In the genomic region with DNA sequence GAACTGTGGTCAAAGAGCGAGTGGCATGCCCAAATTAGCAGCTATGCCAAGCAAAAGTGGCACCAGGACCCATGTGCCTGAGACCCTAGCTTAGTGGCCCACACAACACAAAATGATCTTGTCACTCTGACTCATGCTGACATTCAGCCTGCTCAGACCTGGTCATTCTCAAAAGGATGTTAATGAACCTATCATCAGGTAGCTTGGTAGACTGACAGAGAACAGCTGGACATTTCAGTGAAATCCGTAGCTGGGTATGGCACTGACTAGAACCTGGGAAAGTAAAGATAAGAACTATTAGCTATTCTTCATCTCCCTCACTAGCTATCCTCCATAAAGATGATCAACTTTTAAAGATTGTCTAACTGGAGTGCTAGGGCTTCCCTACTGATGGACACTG, we compare ENCODE assay signal across 34 mouse cellular contexts.
"Had no signal": no experiment of that assay in that cellular context is flagged by ENCODE, and none has a peak within 500 bp of the region (broad histone marks: within the 10 kb centered on the region; RNA-seq: fewer than 3 reads in every experiment).

No protein-coding gene starts in this region.

- H3K4me2 ChIP-seq: heart, embryonic 11.5 days; heart, embryonic 12.5 days; heart, embryonic 13.5 days; heart, embryonic 15.5 days; hindbrain, embryonic 12.5 days; hindbrain, embryonic 13.5 days; hindbrain, embryonic 14.5 days; hindbrain, embryonic 15.5 days; intestine, embryonic 15.5 days; kidney, embryonic 15.5 days had no signal

- H3K4me3 ChIP-seq: heart, embryonic 10.5 days; heart, embryonic 12.5 days; heart, embryonic 13.5 days; heart, embryonic 15.5 days; hindbrain, embryonic 10.5 days; hindbrain, embryonic 12.5 days; hindbrain, embryonic 13.5 days; hindbrain, embryonic 15.5 days; intestine, embryonic 15.5 days; kidney, embryonic 15.5 days; layer of hippocampus, adult 2 months had no signal

- H3K36me3 ChIP-seq: heart, embryonic 10.5 days; heart, embryonic 12.5 days; heart, embryonic 13.5 days; heart, embryonic 15.5 days; hindbrain, embryonic 10.5 days; hindbrain, embryonic 12.5 days; hindbrain, embryonic 13.5 days; hindbrain, embryonic 15.5 days; intestine, embryonic 15.5 days; kidney, embryonic 15.5 days had no signal

- H3K27me3 ChIP-seq: heart, embryonic 12.5 days; heart, embryonic 15.5 days; intestine, embryonic 15.5 days had no signal

- H3K4me1 ChIP-seq: heart, embryonic 10.5 days; heart, embryonic 12.5 days; heart, embryonic 13.5 days; heart, embryonic 15.5 days; intestine, embryonic 15.5 days; kidney, embryonic 15.5 days had no signal

- ATAC-seq: hindbrain, embryonic 16.5 days; hindbrain, postnatal 0 days; inflammation-experienced regulatory T-cells, adult 6 months; intestine, embryonic 15.5 days; intestine, embryonic 16.5 days; intestine, postnatal 0 days had no signal

- H3K9me3 ChIP-seq: heart, embryonic 10.5 days; heart, embryonic 12.5 days; heart, embryonic 13.5 days; heart, embryonic 15.5 days; hindbrain, embryonic 10.5 days; hindbrain, embryonic 12.5 days; hindbrain, embryonic 13.5 days; hindbrain, embryonic 15.5 days; intestine, embryonic 15.5 days; kidney, embryonic 15.5 days had no signal

- DNase-seq: heart, postnatal 10 days; heart, postnatal 14 days; heart, postnatal 36 days; kidney, adult 11 months; kidney, adult 18-20 months; kidney, adult 2 months; kidney, adult 8-10 months; kidney, adult 9 months; kidney, postnatal 10 days; kidney, postnatal 14 days; kidney, postnatal 25 days; kidney, postnatal 36 days; kidney, postnatal 4 days; layer of hippocampus, adult 9-11 months; layer of hippocampus, postnatal 36 days had no signal

- H3K9ac ChIP-seq: heart, embryonic 12.5 days; heart, embryonic 13.5 days; heart, embryonic 15.5 days; hindbrain, embryonic 12.5 days; hindbrain, embryonic 13.5 days; hindbrain, embryonic 14.5 days; hindbrain, embryonic 15.5 days; intestine, embryonic 15.5 days; kidney, embryonic 15.5 days had no signal

- H3K27ac ChIP-seq: heart, embryonic 10.5 days; heart, embryonic 13.5 days; heart, embryonic 15.5 days; hindbrain, embryonic 10.5 days; hindbrain, embryonic 12.5 days; hindbrain, embryonic 13.5 days; hindbrain, embryonic 14.5 days; hindbrain, embryonic 15.5 days; hindbrain, postnatal 0 days; intestine, embryonic 15.5 days; kidney, embryonic 15.5 days; kidney, postnatal 0 days; layer of hippocampus, adult 2 months had no signal
